Mouse (Mus musculus): Measurements from ENCODE around the gene Hjurp.

Hjurp gene

GRCm38 (mm10) chr1:88284228-88284945 is 7.0 kb upstream of the Hjurp start:
- in situ Hi-C loops (cut with MboI; ENCODE audit: unreplicated experiment in 2 of 2) = loop anchor here (5.0 to 25.0 kb wide), 7 partner anchors 132 to 1672 kb away; partner anchors contain the start of genes Atg16l1 (in 1 of the 2) and Usp40 (in 1 of the 2)

GRCm38 (mm10) chr1:88283376-88284227 is 6.2 kb upstream of the Hjurp start:
- in situ Hi-C loops (cut with MboI; ENCODE audit: unreplicated experiment in 2 of 2) = loop anchor here (5.0 to 25.0 kb wide), 7 partner anchors 131 to 1671 kb away; partner anchors contain the start of genes Atg16l1 (in 1 of the 2) and Usp40 (in 1 of the 2)

DNA sequence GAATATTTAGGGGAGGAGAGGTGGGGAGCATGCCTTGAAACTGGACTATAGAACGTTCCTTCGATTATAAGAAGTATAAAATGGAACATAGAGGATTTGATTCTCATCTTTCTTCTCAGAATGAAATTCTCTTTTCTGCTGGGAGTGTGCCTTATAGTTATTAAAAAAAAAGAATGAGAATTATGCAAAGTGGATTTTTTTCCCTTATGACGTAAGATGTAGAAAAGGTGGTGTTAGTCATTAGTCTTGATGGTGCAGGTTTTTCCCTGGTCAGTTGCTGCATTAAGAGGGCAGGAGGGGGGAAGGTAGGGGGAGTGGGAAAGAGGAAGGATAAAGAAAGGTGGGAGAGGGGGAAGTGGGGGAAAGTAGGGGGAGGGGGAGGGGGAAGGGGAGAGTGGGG is 4.9 kb upstream of the Hjurp start:
- in situ Hi-C loops (cut with MboI; ENCODE audit: unreplicated experiment in 2 of 2) = loop anchor here (5.0 to 25.0 kb wide), 7 partner anchors 130 to 1670 kb away; partner anchors contain the start of genes Atg16l1 (in 1 of the 2) and Usp40 (in 1 of the 2)

GRCm38 (mm10) chr1:88280006-88280690 is 2.7 kb upstream of the Hjurp start:
- in situ Hi-C loops (cut with MboI; ENCODE audit: unreplicated experiment in 2 of 2) = loop anchor here (5.0 to 25.0 kb wide), 7 partner anchors 128 to 1668 kb away; partner anchors contain the start of genes Atg16l1 (in 1 of the 2) and Usp40 (in 1 of the 2)

GRCm38 (mm10) chr1:88279111-88280005 is 1.9 kb upstream of the Hjurp start:
- in situ Hi-C loops (cut with MboI; ENCODE audit: unreplicated experiment in 2 of 2) = loop anchor here (5.0 to 25.0 kb wide), 7 partner anchors 127 to 1667 kb away; partner anchors contain the start of genes Atg16l1 (in 1 of the 2) and Usp40 (in 1 of the 2)

- in situ Hi-C loops (cut with MboI; ENCODE audit: unreplicated experiment in 2 of 2) = loop anchor here (25.0 kb wide), 4 partner anchors 516 to 1666 kb away; partner anchors contain the start of gene Atg16l1 (in 1 of the 2)
Measured at GRCm38 (mm10) chr1:88277818-88278511, 532 bp upstream of the Hjurp start.

DNA sequence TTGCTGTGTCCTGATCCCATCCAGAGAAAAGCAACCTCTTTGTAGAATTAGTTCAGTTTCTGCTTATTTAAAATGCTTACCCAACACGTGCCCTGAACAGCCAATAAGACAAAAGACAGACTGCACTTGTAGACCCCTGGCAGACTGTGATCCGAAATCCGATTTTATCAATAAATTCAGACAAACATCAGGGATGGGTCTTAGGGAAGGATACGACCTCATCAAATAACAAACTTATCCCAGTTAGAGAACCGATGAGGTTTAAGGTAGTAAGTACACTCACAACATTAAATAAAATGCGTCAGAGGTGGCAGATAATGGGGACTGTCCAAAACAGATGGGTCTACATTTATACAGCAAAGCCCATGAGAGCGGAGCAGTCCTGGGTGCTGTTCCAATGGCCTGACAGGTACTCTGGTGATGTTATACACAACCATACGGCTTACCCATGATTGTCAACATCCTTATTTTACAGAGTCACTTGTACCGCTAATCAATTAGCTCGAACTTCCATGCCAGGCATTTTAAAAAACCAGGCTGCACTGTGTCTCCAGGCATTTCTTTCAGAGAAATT is 822 bp downstream of the Hjurp start:
- in situ Hi-C loops (cut with MboI; ENCODE audit: unreplicated experiment in 2 of 2) = loop anchor here (25.0 kb wide), 4 partner anchors 514 to 1664 kb away; partner anchors contain the start of gene Atg16l1 (in 1 of the 2)

GRCm38 (mm10) chr1:88275698-88276523 is 1.5 kb downstream of the Hjurp start:
- in situ Hi-C loops (cut with MboI; ENCODE audit: unreplicated experiment in 2 of 2) = loop anchor here (25.0 kb wide), 4 partner anchors 514 to 1664 kb away; partner anchors contain the start of gene Atg16l1 (in 1 of the 2)

- in situ Hi-C loops (cut with MboI; ENCODE audit: unreplicated experiment in 2 of 2) = loop anchor here (25.0 kb wide), 4 partner anchors 513 to 1663 kb away; partner anchors contain the start of gene Atg16l1 (in 1 of the 2)
Measured at GRCm38 (mm10) chr1:88275078-88275680, 2.3 kb downstream of the Hjurp start.

- in situ Hi-C loops (cut with MboI; ENCODE audit: unreplicated experiment in 2 of 2) = loop anchor here (25.0 kb wide), 4 partner anchors 512 to 1662 kb away; partner anchors contain the start of gene Atg16l1 (in 1 of the 2)
Measured at GRCm38 (mm10) chr1:88274371-88275077, 2.9 kb downstream of the Hjurp start.

DNA sequence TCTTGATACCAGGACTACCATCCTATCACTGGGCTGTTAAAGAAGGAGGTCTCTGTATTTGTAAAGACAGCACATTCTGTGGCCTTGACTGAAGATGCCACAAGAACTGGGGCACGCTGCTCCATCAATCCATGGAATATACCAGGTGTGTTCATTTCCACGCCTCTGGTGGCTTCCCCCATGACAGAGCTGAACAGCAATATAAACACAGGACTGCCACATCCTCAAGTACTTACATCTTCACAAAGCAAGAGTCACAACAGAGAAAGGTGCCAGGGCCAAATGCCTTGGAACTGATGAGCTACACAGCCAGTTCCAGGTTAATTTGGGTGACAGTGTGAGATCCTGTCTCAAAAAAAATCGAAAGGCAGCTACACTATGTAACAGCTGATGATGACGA is 3.6 kb downstream of the Hjurp start:
- in situ Hi-C loops (cut with MboI; ENCODE audit: unreplicated experiment in 2 of 2) = no loop called here

DNA sequence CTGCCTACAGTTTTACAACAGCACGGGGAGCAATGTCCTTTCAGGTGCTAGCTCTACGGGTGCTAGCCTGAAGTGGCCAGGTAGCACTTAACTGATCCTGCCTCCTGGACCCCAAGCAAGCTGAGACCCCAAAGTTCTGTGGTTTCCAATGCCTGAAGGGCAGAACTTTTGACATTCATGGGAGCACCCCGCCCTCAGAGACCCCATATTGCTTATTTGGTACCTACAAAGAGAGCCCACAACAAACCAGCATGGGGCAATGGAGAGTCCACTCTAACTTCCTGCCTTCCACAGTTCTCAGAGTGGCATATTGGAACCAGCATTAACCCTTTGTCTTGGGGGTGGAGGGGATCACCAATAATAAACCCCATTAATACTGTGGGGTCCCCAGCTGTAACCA is 4.1 kb downstream of the Hjurp start:
- in situ Hi-C loops (cut with MboI; ENCODE audit: unreplicated experiment in 2 of 2) = no loop called here

DNA sequence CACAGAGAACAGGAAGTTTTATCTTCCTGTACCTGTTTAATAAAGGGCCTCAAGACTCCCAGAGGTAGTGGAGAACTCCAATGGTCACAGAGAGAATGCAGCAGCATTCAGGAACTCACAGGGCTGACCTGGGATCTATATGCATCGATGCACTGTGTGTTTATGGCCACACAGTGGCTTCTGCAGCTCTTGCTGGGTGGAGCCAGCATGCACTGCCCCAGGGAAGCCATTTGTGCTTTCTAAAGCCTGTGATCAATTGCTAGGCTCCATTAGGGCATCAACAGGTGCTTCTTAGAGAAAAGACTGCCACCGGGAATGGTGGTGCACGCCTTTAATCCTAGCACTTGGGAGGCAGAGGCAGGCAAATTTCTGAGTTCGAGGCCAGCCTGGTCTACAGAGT is 4.6 kb downstream of the Hjurp start:
- in situ Hi-C loops (cut with MboI; ENCODE audit: unreplicated experiment in 2 of 2) = no loop called here

GRCm38 (mm10) chr1:88269539-88270309 is 7.7 kb downstream of the Hjurp start:
- in situ Hi-C loops (cut with MboI; ENCODE audit: unreplicated experiment in 2 of 2) = no loop called here

DNA sequence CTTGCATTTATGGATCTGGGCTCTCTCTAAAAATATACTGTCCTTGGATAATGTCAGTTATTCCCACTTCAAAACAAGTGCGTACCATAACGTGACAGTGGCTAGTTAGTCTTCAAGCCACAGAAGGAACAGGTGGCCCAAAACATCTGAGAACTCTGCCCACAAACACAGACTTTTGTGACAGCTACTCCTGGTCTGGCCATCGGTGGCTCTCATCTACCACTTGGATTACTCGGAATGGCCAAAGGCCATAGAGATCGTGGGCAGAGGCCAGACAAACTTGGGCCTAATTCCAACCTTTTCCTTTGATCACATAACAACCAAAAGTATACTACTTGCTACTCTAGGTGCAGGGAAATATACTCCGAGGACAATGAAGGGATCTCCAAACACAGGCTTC is 9.4 kb downstream of the Hjurp start:
- in situ Hi-C loops (cut with MboI; ENCODE audit: unreplicated experiment in 2 of 2) = no loop called here

Data from v-Abl transformed pro-B cells (cell line).